Mouse (Mus musculus) heart, embryonic 15.5 days (tissue): Measurements from ENCODE around the gene Kirrel3. TPM values are rescaled to one million over a fixed set of nuclear protein-coding genes. Genes with fewer than 3 reads are reported as not detected.

ENCODE experiments used
- ATAC-seq: fragments of 200-750 bp; cut with Nextera tagmentation; replicated peaks from 2 replicates; pipeline ENCODE4 v1.8.0; 2017; ENCODE audit warnings: low read depth, moderate TSS enrichment; ENCODE audit not compliant: insufficient number of reproducible peaks, insufficient read depth, low FRiP score
- H3K27ac ChIP-seq: fragments of 300-500 bp; sonication (generic); 2 replicates; pipeline ENCODE4 v1.5.1; 2015; ENCODE audit warnings: mild to moderate bottlenecking, inconsistent platforms
- H3K27me3 ChIP-seq: fragments of 300-500 bp; sonication (generic); 2 replicates; pipeline ENCODE4 v1.6.1; 2015; ENCODE audit warnings: inconsistent platforms
- H3K36me3 ChIP-seq: fragments of 300-500 bp; sonication (generic); 2 replicates; pipeline ENCODE4 v1.6.1; 2015; ENCODE audit warnings: mild to moderate bottlenecking, inconsistent platforms
- H3K4me1 ChIP-seq: fragments of 300-500 bp; sonication (generic); replicated peaks from 2 replicates; pipeline ENCODE4 v1.6.1; 2015; ENCODE audit warnings: inconsistent platforms
- H3K4me2 ChIP-seq: fragments of 300-500 bp; sonication (generic); 2 replicates; pipeline ENCODE4 v1.6.1; 2015; ENCODE audit warnings: inconsistent platforms, mild to moderate bottlenecking, moderate library complexity
- H3K4me3 ChIP-seq: fragments of 300-500 bp; sonication (generic); 2 replicates; pipeline ENCODE4 v1.5.1; 2015; ENCODE audit warnings: mild to moderate bottlenecking, inconsistent platforms
- H3K9ac ChIP-seq: fragments of 300-500 bp; sonication (generic); 2 replicates; pipeline ENCODE4 v1.6.1; 2015; ENCODE audit warnings: mild to moderate bottlenecking, inconsistent platforms
- H3K9me3 ChIP-seq: fragments of 300-500 bp; sonication (generic); replicated peaks from 2 replicates; pipeline ENCODE4 v1.6.1; 2016; ENCODE audit warnings: inconsistent platforms
- WGBS: fragments of 180-500 bp; shearing (Covaris S2); methylation state at CpG from one replicate; pipeline ENCODE4 v1.1.7; 2015; ENCODE audit warnings: mixed read lengths; 5-methylcytosine and 5-hydroxymethylcytosine counted together
- polyA plus RNA-seq: library from polyadenylated mRNA; unstranded; fragments of >200 nt; fragmentation: Nextera tagmentation; extraction: Ambion mirVana; gene quantifications from 2 replicates; pipeline ENCODE4 v1.2.1, GENCODE M21; 2015

Kirrel3 gene
- polyA plus RNA-seq, 1 experiment from 2014 or later, result 1.2 TPM

GRCm38 (mm10) chr9:34787915-34788314 lies 302.2 kb downstream of the Kirrel3 start:
- no peaks in the 10 kb centered on the region for H3K36me3 ChIP-seq
- no peaks in the 10 kb centered on the region for H3K9me3 ChIP-seq
- no peak overlapping the region for H3K4me2 ChIP-seq
- no peak overlapping the region for H3K9ac ChIP-seq
- no peaks in the 10 kb centered on the region for H3K27me3 ChIP-seq
- no peak overlapping the region for H3K27ac ChIP-seq
- ATAC-seq, result peak; percentile 35; the same call in 1 of the 2 replicates
- H3K4me3 ChIP-seq, result no peak overlapping the region
- peaks cover 2% of the 10 kb centered on the region; the same call in 1 of the 2 replicates for H3K4me1 ChIP-seq
- WGBS, result 47% methylated on average over 3 of the region's 3 CpGs

DNA sequence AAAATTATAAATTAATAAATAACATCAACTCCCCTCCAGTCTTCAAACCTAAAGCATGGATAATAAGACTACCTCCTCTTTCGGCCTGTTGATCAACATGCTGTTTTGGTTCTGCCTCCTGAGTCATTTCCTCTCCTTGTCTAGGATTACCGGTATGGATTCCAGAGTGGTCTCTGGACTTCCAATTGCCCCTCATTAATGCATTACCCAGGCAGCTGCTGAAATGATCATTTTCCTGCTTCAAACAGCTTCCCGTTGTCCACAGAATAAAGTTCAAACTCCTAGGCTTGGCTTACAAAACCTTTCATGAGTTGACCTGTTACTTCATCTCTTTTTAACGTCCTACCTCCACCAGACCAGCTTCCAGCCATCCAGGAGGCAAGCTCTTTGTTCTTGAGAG lies 309.5 kb downstream of the Kirrel3 start:
- no peaks in the 10 kb centered on the region for H3K4me1 ChIP-seq
- H3K27ac ChIP-seq, result no peak overlapping the region
- H3K9me3 ChIP-seq, result no peaks in the 10 kb centered on the region
- ATAC-seq, result no peak
- no peak overlapping the region for H3K4me2 ChIP-seq
- no peaks in the 10 kb centered on the region for H3K27me3 ChIP-seq
- H3K4me3 ChIP-seq, result no peak overlapping the region
- 55% methylated on average over 4 of the region's 4 CpGs for WGBS
- no peak overlapping the region for H3K9ac ChIP-seq
- no peaks in the 10 kb centered on the region for H3K36me3 ChIP-seq

DNA sequence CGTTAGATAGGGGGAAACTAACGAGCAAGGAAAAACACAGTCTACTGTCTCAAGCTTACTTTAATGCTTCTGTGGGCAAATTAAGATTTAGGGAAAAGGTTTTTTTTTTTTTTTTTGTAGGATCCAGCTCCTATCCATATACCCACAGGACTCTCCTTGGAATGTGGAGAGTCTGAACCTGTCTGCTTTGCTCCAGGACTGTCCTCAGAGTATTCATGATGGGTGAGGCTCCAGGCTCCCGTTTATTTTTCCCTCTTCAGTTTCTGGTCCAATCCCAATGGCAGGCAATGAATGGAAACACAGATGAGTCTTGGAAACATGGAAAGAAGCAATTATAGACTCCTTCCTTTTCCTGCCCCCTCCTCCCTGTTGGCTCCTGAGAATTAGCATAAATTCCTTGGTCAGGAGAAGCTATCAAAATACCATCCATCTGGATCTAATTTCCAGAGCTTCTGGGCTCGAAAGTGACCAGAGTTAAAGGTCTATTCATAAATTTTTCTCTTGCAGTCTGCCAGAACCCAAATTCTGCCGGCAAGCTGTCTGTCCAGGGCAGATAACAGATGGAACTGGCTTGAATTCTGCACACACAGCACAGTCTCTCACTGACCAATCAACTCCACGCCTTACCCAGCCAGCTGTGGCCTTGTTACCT lies 312.1 kb downstream of the Kirrel3 start:
- Histone ChIP-seq H3K9me3 (no peaks in the 10 kb centered on the region), H3K27me3 (no peaks in the 10 kb centered on the region), H3K4me1 (no peaks in the 10 kb centered on the region), H3K36me3 (no peaks in the 10 kb centered on the region), H3K9ac (no peak overlapping the region), H3K27ac (no peak overlapping the region), H3K4me3 (no peak overlapping the region), H3K4me2 (no peak overlapping the region)
- no peak for ATAC-seq
- WGBS, result 43% methylated on average over 6 of the region's 6 CpGs

DNA sequence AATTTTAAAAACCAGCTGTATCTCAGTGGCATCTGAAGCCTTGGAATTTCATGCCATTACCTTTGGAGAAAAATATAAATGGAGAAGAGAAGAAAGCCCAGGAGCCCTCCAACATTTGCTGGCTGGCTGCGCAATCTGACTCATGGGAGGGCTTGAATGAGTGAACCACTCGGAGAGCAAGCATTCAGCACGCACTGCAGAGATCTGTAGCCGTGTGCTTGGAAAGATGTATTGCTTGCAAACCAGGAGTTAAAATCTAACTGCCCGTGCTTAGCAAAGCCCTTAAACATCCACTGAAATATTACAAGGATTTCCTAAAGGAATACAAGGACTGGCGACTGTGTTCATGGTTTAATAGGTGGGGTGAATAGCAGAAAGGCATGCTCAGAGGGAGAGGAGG lies 316.0 kb downstream of the Kirrel3 start:
- Histone ChIP-seq H3K9ac (no peak overlapping the region), H3K9me3 (no peaks in the 10 kb centered on the region), H3K4me2 (no peak overlapping the region), H3K4me3 (no peak overlapping the region), H3K36me3 (no peaks in the 10 kb centered on the region), H3K27ac (no peak overlapping the region), H3K27me3 (no peaks in the 10 kb centered on the region), H3K4me1 (no peaks in the 10 kb centered on the region)
- 74% methylated on average over 6 of the region's 6 CpGs for WGBS
- no peak for ATAC-seq

GRCm38 (mm10) chr9:34806854-34807253 lies 321.2 kb downstream of the Kirrel3 start:
- no peak overlapping the region for H3K27ac ChIP-seq
- no peak overlapping the region for H3K4me3 ChIP-seq
- 75% methylated on average over 3 of the region's 3 CpGs for WGBS
- H3K9me3 ChIP-seq, result no peaks in the 10 kb centered on the region
- H3K27me3 ChIP-seq, result no peaks in the 10 kb centered on the region
- H3K4me1 ChIP-seq, result no peaks in the 10 kb centered on the region
- H3K9ac ChIP-seq, result no peak overlapping the region
- H3K36me3 ChIP-seq, result no peaks in the 10 kb centered on the region
- no peak overlapping the region for H3K4me2 ChIP-seq
- no peak for ATAC-seq

- Histone ChIP-seq H3K4me1 (no peaks in the 10 kb centered on the region), H3K9ac (no peak overlapping the region), H3K9me3 (no peaks in the 10 kb centered on the region), H3K4me2 (no peak overlapping the region), H3K27ac (no peak overlapping the region), H3K36me3 (no peaks in the 10 kb centered on the region), H3K27me3 (no peaks in the 10 kb centered on the region), H3K4me3 (no peak overlapping the region)
- ATAC-seq, result no peak
- 52% methylated on average over 5 of the region's 5 CpGs for WGBS
Observed at GRCm38 (mm10) chr9:34809993-34810513, 324.4 kb downstream of the Kirrel3 start.

DNA sequence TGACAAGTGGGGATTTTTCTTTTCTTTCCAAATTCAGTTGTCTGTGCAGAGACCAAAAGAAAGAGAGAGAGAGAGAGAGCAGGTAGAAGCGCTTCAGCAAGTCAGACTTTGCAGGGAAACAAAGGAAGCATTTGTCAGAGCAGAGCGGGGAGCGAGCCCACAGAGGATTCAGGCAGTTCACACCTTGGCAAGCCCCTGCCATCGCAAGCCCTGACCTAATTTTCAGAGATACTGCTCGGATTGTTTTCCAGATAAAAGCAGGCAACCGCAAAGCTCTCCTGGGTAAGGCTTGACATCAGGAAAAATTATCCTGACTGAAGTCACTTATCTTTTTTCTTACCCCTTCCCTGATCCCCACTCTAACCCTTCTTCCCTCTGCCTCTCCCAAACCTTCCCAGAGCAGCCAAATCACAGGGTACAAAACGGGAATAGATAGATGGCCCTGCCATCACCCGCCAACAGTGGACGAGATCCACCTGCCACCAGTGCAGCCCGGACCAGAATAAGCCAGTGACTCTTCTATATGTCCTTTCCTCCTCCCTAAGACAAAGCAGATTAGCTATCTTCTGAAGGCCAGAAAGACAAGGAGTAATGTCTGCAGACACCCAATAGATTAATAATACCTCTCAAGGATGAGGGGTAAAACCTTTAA lies 332.8 kb downstream of the Kirrel3 start:
- no peak overlapping the region for H3K4me2 ChIP-seq
- no peak overlapping the region for H3K9ac ChIP-seq
- no peaks in the 10 kb centered on the region for H3K27me3 ChIP-seq
- no peak overlapping the region for H3K27ac ChIP-seq
- H3K4me1 ChIP-seq, result no peaks in the 10 kb centered on the region
- no peaks in the 10 kb centered on the region for H3K9me3 ChIP-seq
- H3K4me3 ChIP-seq, result no peak overlapping the region
- ATAC-seq, result no peak
- 20% methylated on average over 10 of the region's 10 CpGs for WGBS
- no peaks in the 10 kb centered on the region for H3K36me3 ChIP-seq

DNA sequence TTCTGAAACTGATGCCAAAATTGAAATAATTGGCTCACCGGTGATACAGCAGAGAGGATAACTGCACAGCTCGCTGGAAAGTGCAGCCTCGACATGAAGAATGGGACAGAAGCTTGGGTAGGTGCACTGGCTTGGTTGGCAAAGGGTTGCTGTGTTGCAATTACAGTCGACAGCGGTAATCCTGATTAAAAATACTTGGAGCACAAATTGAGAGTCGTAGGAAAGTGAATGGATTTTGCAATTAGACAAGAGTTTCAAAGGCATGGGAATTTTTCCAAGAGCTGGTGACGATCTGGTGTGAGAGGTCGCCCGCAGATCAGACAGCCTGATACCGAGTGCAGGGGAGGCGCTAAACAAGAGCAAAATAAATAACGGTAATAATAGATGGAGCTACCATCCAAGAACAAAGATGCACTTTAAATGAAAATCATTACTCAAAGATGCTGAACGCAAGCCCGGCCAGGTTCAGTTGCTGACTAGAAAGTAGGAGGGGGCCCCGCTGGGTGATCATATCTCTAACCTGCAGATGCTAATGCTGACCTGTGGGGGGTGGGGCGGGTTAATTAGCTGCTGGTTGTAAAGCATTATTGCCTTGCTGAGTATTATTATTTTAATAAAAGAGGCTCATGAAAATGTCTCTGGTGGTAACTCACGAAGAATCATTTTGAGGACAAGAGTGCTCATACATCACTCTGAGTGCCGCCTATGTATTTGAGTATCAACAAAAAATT lies 338.8 kb downstream of the Kirrel3 start:
- WGBS, result 78% methylated on average over 18 of the region's 18 CpGs
- Histone ChIP-seq H3K4me1 (no peaks in the 10 kb centered on the region), H3K4me3 (no peak overlapping the region), H3K36me3 (no peaks in the 10 kb centered on the region), H3K9ac (no peak overlapping the region), H3K4me2 (no peak overlapping the region), H3K27ac (no peak overlapping the region), H3K9me3 (no peaks in the 10 kb centered on the region), H3K27me3 (no peaks in the 10 kb centered on the region)
- no peak for ATAC-seq

GRCm38 (mm10) chr9:34825089-34825400 lies 339.4 kb downstream of the Kirrel3 start:
- H3K9ac ChIP-seq, result no peak overlapping the region
- ATAC-seq, result no peak
- no peak overlapping the region for H3K4me2 ChIP-seq
- H3K27ac ChIP-seq, result no peak overlapping the region
- no peaks in the 10 kb centered on the region for H3K4me1 ChIP-seq
- no peaks in the 10 kb centered on the region for H3K27me3 ChIP-seq
- H3K36me3 ChIP-seq, result no peaks in the 10 kb centered on the region
- no peak overlapping the region for H3K4me3 ChIP-seq
- 51% methylated on average over 2 of the region's 2 CpGs for WGBS
- no peaks in the 10 kb centered on the region for H3K9me3 ChIP-seq

- no peaks in the 10 kb centered on the region for H3K4me1 ChIP-seq
- no peak overlapping the region for H3K4me3 ChIP-seq
- H3K9me3 ChIP-seq, result no peaks in the 10 kb centered on the region
- no peaks in the 10 kb centered on the region for H3K27me3 ChIP-seq
- no peak for ATAC-seq
- H3K4me2 ChIP-seq, result no peak overlapping the region
- no peaks in the 10 kb centered on the region for H3K36me3 ChIP-seq
- H3K27ac ChIP-seq, result no peak overlapping the region
- H3K9ac ChIP-seq, result no peak overlapping the region
- 67% methylated on average over 11 of the region's 11 CpGs for WGBS
Observed at GRCm38 (mm10) chr9:34825402-34826008, 339.8 kb downstream of the Kirrel3 start.

GRCm38 (mm10) chr9:34830696-34831095 lies 345.0 kb downstream of the Kirrel3 start:
- Histone ChIP-seq H3K27me3 (no peaks in the 10 kb centered on the region), H3K9me3 (no peaks in the 10 kb centered on the region), H3K36me3 (no peaks in the 10 kb centered on the region), H3K4me3 (no peak overlapping the region), H3K9ac (no peak overlapping the region), H3K4me2 (no peak overlapping the region), H3K4me1 (no peaks in the 10 kb centered on the region), H3K27ac (no peak overlapping the region)
- ATAC-seq, result no peak
- 29% methylated on average over 3 of the region's 3 CpGs for WGBS
